Mouse (Mus musculus): ENCODE measurements at regions not wholly inside any gene's neighbourhood (a gene's known extent, or its start where the extent isn't known, plus 50 kb on each side); places are given as distances from the start of the nearest gene placed in this dataset.

- 72% methylated on average over 7 of the region's 7 CpGs for WGBS (ENCODE audit: insufficient replicate concordance)
- Histone ChIP-seq H3K9ac (replicated peaks) (no peak overlapping the region), H3K27ac (no peak overlapping the region), H3K4me2 (ENCODE audit: low read depth) (no peak overlapping the region), H3K36me3 (replicated peaks; ENCODE audit: control insufficient read depth, insufficient read depth, low read depth) (no peaks in the 10 kb centered on the region), H3K4me1 (replicated peaks; ENCODE audit: control insufficient read depth in 2 of 2, insufficient read depth in 2 of 2, low read length in 1 of 2) (no peaks in the 10 kb centered on the region), H3K27me3 (ENCODE audit: control insufficient read depth, insufficient read depth, low read length) (no peaks in the 10 kb centered on the region), H3K4me3 (ENCODE audit: insufficient read depth in 1 of 2, low read depth in 2 of 2, low read length in 2 of 2) (no peak overlapping the region), H3K9me3 (ENCODE audit: control insufficient read depth, low read length) (no peaks in the 10 kb centered on the region)
- DNase-seq (ENCODE audit: low read depth in 3 of 3, low spot score in 3 of 3), result no peak
- TF ChIP-seq CTCF (IDR thresholded peaks at IDR 0.05; ENCODE audit: low read depth), result no peak
- TF ChIP-seq EP300 (IDR thresholded peaks at IDR 0.05; ENCODE audit: low read depth), result no peak
- no peak for ATAC-seq (ENCODE audit: insufficient read depth)
These were observed 81.4 kb upstream of the Ptgfrn start for GRCm38 (mm10) chr3:101191298-101191986.

- Histone ChIP-seq H3K27ac (no peak overlapping the region), H3K4me3 (ENCODE audit: insufficient read depth in 1 of 2, low read depth in 2 of 2, low read length in 2 of 2) (no peak overlapping the region), H3K27me3 (ENCODE audit: control insufficient read depth, insufficient read depth, low read length) (no peaks in the 10 kb centered on the region), H3K9ac (replicated peaks) (no peak overlapping the region), H3K4me1 (replicated peaks; ENCODE audit: control insufficient read depth in 2 of 2, insufficient read depth in 2 of 2, low read length in 1 of 2) (no peaks in the 10 kb centered on the region), H3K9me3 (ENCODE audit: control insufficient read depth, low read length) (no peaks in the 10 kb centered on the region), H3K36me3 (replicated peaks; ENCODE audit: control insufficient read depth, insufficient read depth, low read depth) (no peaks in the 10 kb centered on the region), H3K4me2 (ENCODE audit: low read depth) (no peak overlapping the region)
- ATAC-seq (ENCODE audit: insufficient read depth), result no peak
- no peak for TF ChIP-seq EP300 (IDR thresholded peaks at IDR 0.05; ENCODE audit: low read depth)
- no peak for TF ChIP-seq CTCF (IDR thresholded peaks at IDR 0.05; ENCODE audit: low read depth)
- 61% methylated on average over 11 of the region's 11 CpGs for WGBS (ENCODE audit: insufficient replicate concordance)
- no peak for DNase-seq (ENCODE audit: low read depth in 3 of 3, low spot score in 3 of 3)
These were observed 71.9 kb upstream of the Ptgfrn start for GRCm38 (mm10) chr3:101181958-101182357.

GRCm38 (mm10) chr3:101173954-101174353 is 63.9 kb upstream of the Ptgfrn start:
- ATAC-seq (ENCODE audit: insufficient read depth) (no peak), DNase-seq (ENCODE audit: low read depth in 3 of 3, low spot score in 3 of 3) (no peak)
- Histone ChIP-seq H3K4me1 (replicated peaks; ENCODE audit: control insufficient read depth in 2 of 2, insufficient read depth in 2 of 2, low read length in 1 of 2) (no peaks in the 10 kb centered on the region), H3K9me3 (ENCODE audit: control insufficient read depth, low read length) (no peaks in the 10 kb centered on the region), H3K36me3 (replicated peaks; ENCODE audit: control insufficient read depth, insufficient read depth, low read depth) (no peaks in the 10 kb centered on the region), H3K9ac (replicated peaks) (no peak overlapping the region), H3K4me2 (ENCODE audit: low read depth) (no peak overlapping the region), H3K27me3 (ENCODE audit: control insufficient read depth, insufficient read depth, low read length) (no peaks in the 10 kb centered on the region), H3K4me3 (ENCODE audit: insufficient read depth in 1 of 2, low read depth in 2 of 2, low read length in 2 of 2) (no peak overlapping the region), H3K27ac (no peak overlapping the region)
- TF ChIP-seq CTCF (IDR thresholded peaks at IDR 0.05; ENCODE audit: low read depth), result no peak
- no peak for TF ChIP-seq EP300 (IDR thresholded peaks at IDR 0.05; ENCODE audit: low read depth)
- 64% methylated on average over 6 of the region's 6 CpGs for WGBS (ENCODE audit: insufficient replicate concordance)

- no peaks in the 10 kb centered on the region for H3K4me1 ChIP-seq (replicated peaks; ENCODE audit: control insufficient read depth in 2 of 2, insufficient read depth in 2 of 2, low read length in 1 of 2)
- ATAC-seq (ENCODE audit: insufficient read depth) (no peak), DNase-seq (ENCODE audit: low read depth in 3 of 3, low spot score in 3 of 3) (no peak)
- H3K27me3 ChIP-seq (ENCODE audit: control insufficient read depth, insufficient read depth, low read length), result no peaks in the 10 kb centered on the region
- WGBS (ENCODE audit: insufficient replicate concordance), result 68% methylated on average over 15 of the region's 15 CpGs
- no peak overlapping the region for H3K9ac ChIP-seq (replicated peaks)
- no peaks in the 10 kb centered on the region for H3K9me3 ChIP-seq (ENCODE audit: control insufficient read depth, low read length)
- no peak overlapping the region for H3K27ac ChIP-seq
- TF ChIP-seq CTCF (IDR thresholded peaks at IDR 0.05; ENCODE audit: low read depth), result no peak
- TF ChIP-seq EP300 (IDR thresholded peaks at IDR 0.05; ENCODE audit: low read depth), result no peak
- no peak overlapping the region for H3K4me3 ChIP-seq (ENCODE audit: insufficient read depth in 1 of 2, low read depth in 2 of 2, low read length in 2 of 2)
- H3K4me2 ChIP-seq (ENCODE audit: low read depth), result no peak overlapping the region
- no peaks in the 10 kb centered on the region for H3K36me3 ChIP-seq (replicated peaks; ENCODE audit: control insufficient read depth, insufficient read depth, low read depth)
These were observed 60.2 kb upstream of the Ptgfrn start for GRCm38 (mm10) chr3:101170037-101171019.

GRCm38 (mm10) chr3:101167026-101167425 is 56.9 kb upstream of the Ptgfrn start:
- WGBS (ENCODE audit: insufficient replicate concordance), result 54% methylated on average over 1 of the region's 1 CpGs
- DNase-seq (ENCODE audit: low read depth in 3 of 3, low spot score in 3 of 3) (no peak), ATAC-seq (ENCODE audit: insufficient read depth) (no peak)
- Histone ChIP-seq H3K27me3 (ENCODE audit: control insufficient read depth, insufficient read depth, low read length) (no peaks in the 10 kb centered on the region), H3K4me2 (ENCODE audit: low read depth) (no peak overlapping the region), H3K9ac (replicated peaks) (no peak overlapping the region), H3K36me3 (replicated peaks; ENCODE audit: control insufficient read depth, insufficient read depth, low read depth) (no peaks in the 10 kb centered on the region), H3K9me3 (ENCODE audit: control insufficient read depth, low read length) (no peaks in the 10 kb centered on the region), H3K27ac (no peak overlapping the region), H3K4me1 (replicated peaks; ENCODE audit: control insufficient read depth in 2 of 2, insufficient read depth in 2 of 2, low read length in 1 of 2) (no peaks in the 10 kb centered on the region), H3K4me3 (ENCODE audit: insufficient read depth in 1 of 2, low read depth in 2 of 2, low read length in 2 of 2) (no peak overlapping the region)
- TF ChIP-seq CTCF (IDR thresholded peaks at IDR 0.05; ENCODE audit: low read depth), result no peak
- no peak for TF ChIP-seq EP300 (IDR thresholded peaks at IDR 0.05; ENCODE audit: low read depth)

Data from liver, embryonic 14.5 days (tissue).